12 mouse cellular contexts compared by ENCODE assay signal in the genomic region with DNA sequence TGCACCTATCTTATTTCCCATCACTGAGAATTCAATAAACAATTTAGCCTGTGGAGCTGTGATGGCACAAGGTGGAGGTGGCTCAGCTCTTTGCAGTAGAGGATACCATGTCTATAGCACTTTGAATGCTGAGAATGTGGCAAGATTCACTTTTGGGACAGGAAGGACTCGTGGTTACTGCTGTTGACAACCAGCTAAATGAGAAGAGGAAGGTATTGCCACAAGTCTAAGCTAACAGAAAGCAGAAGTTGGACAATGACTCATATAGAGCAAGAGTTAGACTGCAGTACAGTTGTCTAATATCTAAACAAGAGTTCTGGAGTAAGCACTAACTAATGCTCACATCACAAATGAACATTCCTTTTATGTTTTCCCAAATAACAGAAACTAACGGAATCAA.
DNase-seq lines count a peak whose midpoint lies in the region; ATAC-seq and TF ChIP-seq lines count a peak whose summit lies in the region.
"Had no signal": no experiment of that assay in that cellular context is flagged by ENCODE, and none has a peak within 500 bp of the region (broad histone marks: within the 10 kb centered on the region; RNA-seq: fewer than 3 reads in every experiment).

No protein-coding gene starts in this region.

- dilution Hi-C loops in CH12.LX (cut with MboI; ENCODE audit: extremely low pct_ligation_motif_present, extremely low pct_unique_long_range_greater_than_20kb, low sequenced_read_pairs), result no loop called here

- H3K79me2 ChIP-seq in CH12.LX (replicated peaks; ENCODE audit: control insufficient read depth, extremely low read depth, insufficient read depth, poor library complexity, severe bottlenecking), result peaks cover 23% of the 10 kb centered on the region

- H3K27me3 ChIP-seq in liver, embryonic 11.5 days (replicated peaks; ENCODE audit: control insufficient read depth, insufficient read depth, low read length), result no peaks in the 10 kb centered on the region
- H3K27me3 ChIP-seq in CH12.LX (replicated peaks), result no peaks in the 10 kb centered on the region
- no peaks in the 10 kb centered on the region for H3K27me3 ChIP-seq in hindbrain, embryonic 11.5 days (ENCODE audit: control insufficient read depth, insufficient read depth, low read length)

- peak; percentile 12 for TF ChIP-seq RAD21 in CH12.LX (IDR thresholded peaks at IDR 0.05; ENCODE audit: low read depth, low read length)

- no peak for DNase-seq in liver, embryonic 11.5 days (ENCODE audit: low spot score)
- DNase-seq in liver, result no peak
- DNase-seq in CH12.LX (ENCODE audit: extremely low read depth), result peak; percentile 87
- DNase-seq in naive thymus-derived CD4-positive, alpha-beta T cell, adult 2 months (ENCODE audit: low read depth), result peak; percentile 71
- DNase-seq in hindbrain, embryonic 11.5 days (ENCODE audit: low spot score), result no peak
- no peak for DNase-seq in adrenal gland, adult 2 months
- no peak for DNase-seq in thymus, postnatal 14 days
- DNase-seq: adrenal gland, adult 8-10 months; cerebellum, adult 18-20 months; heart, postnatal 4 days; kidney, adult 9 months had no signal

- no peak overlapping the region for H3K27ac ChIP-seq in liver, embryonic 11.5 days (ENCODE audit: low read depth, low read length)
- peak overlapping the region; percentile 90 for H3K27ac ChIP-seq in CH12.LX (ENCODE audit: insufficient read depth, low read depth)
- no peak overlapping the region for H3K27ac ChIP-seq in hindbrain, embryonic 11.5 days (ENCODE audit: low read depth, low read length)

- in situ Hi-C loops in CH12.LX (cut with MboI; ENCODE audit: low pct_ligation_motif_present, low pct_unique_long_range_greater_than_20kb, low sequenced_read_pairs), result loop anchor here (10.0 to 25.0 kb wide), 2 partner anchors 159 to 286 kb away; no protein-coding TSS in a partner anchor

- H3K9me3 ChIP-seq in liver, embryonic 11.5 days (ENCODE audit: control insufficient read depth, low read length), result no peaks in the 10 kb centered on the region
- no peaks in the 10 kb centered on the region for H3K9me3 ChIP-seq in CH12.LX (replicated peaks; ENCODE audit: low read length)
- no peaks in the 10 kb centered on the region for H3K9me3 ChIP-seq in hindbrain, embryonic 11.5 days (ENCODE audit: control insufficient read depth, low read length)

- H3K4me3 ChIP-seq in liver, embryonic 11.5 days (ENCODE audit: low read depth, low read length), result no peak overlapping the region
- H3K4me3 ChIP-seq in CH12.LX (replicated peaks in 1 of 3; ENCODE audit: low read depth in 2 of 3, low read length in 2 of 3, poor library complexity in 1 of 3), result no peak overlapping the region
- no peak overlapping the region for H3K4me3 ChIP-seq in hindbrain, embryonic 11.5 days (ENCODE audit: low read depth, low read length)

- no peak overlapping the region for H3K4me2 ChIP-seq in liver, embryonic 11.5 days
- H3K4me2 ChIP-seq in CH12.LX (ENCODE audit: insufficient read depth, low read depth, poor library complexity, severe bottlenecking), result peak overlapping the region; percentile 95
- H3K4me2 ChIP-seq in hindbrain, embryonic 11.5 days (replicated peaks; ENCODE audit: low read depth, low read length), result no peak overlapping the region

- no peak for TF ChIP-seq POLR2A in CH12.LX (IDR thresholded peaks at IDR 0.05; ENCODE audit: low read depth, low read length)

- H3K36me3 ChIP-seq in liver, embryonic 11.5 days (ENCODE audit: control insufficient read depth, insufficient read depth, low read length), result no peaks in the 10 kb centered on the region
- no peaks in the 10 kb centered on the region for H3K36me3 ChIP-seq in CH12.LX (replicated peaks in 1 of 2; ENCODE audit: control insufficient read depth in 1 of 2, insufficient read depth in 1 of 2, low read length in 1 of 2)
- H3K36me3 ChIP-seq in hindbrain, embryonic 11.5 days (ENCODE audit: control insufficient read depth, insufficient read depth, low read length), result no peaks in the 10 kb centered on the region

- TF ChIP-seq EP300 in CH12.LX (IDR thresholded peaks at IDR 0.05; ENCODE audit: low read length), result peak; percentile 97

- no peak for TF ChIP-seq CTCF in CH12.LX (conservative IDR thresholded peaks at IDR 0.05 in 1 of 2, IDR thresholded peaks at IDR 0.05 in 1 of 2; ENCODE audit: low read depth in 2 of 2, low read length in 2 of 2)

- 39% methylated on average over 2 of the region's 2 CpGs for WGBS in liver, embryonic 11.5 days
- 87% methylated on average over 2 of the region's 2 CpGs for WGBS in hindbrain, embryonic 11.5 days

- H3K4me1 ChIP-seq in liver, embryonic 11.5 days (replicated peaks; ENCODE audit: control insufficient read depth, insufficient read depth, low read length), result 0 out of 2 replicates have a peak, but pooled peaks cover 5% of the 10 kb centered on the region
- H3K4me1 ChIP-seq in CH12.LX (ENCODE audit: control insufficient read depth in 1 of 2, insufficient read depth in 2 of 2), result peaks cover 3 to 30% of the 10 kb centered on the region in 2 experiments; a peak in 3 of 4 replicates
- H3K4me1 ChIP-seq in hindbrain, embryonic 11.5 days (replicated peaks; ENCODE audit: control insufficient read depth, insufficient read depth, low read length), result peaks cover 6% of the 10 kb centered on the region; the same call in 1 of the 2 replicates

- H3K9ac ChIP-seq in liver, embryonic 11.5 days (ENCODE audit: low read depth, low read length), result no peak overlapping the region
- peak overlapping the region; percentile 75 for H3K9ac ChIP-seq in CH12.LX (ENCODE audit: insufficient read depth, low read depth)
- H3K9ac ChIP-seq in hindbrain, embryonic 11.5 days (ENCODE audit: low read depth, low read length), result no peak overlapping the region

- 0 out of 2 replicates have a peak, but pooled peaks have one; percentile 20 for ATAC-seq in liver, embryonic 11.5 days (replicated peaks; ENCODE audit: low FRiP score)
- peak; percentile 80 for ATAC-seq in granulocyte monocyte progenitor cell, adult 5-6 weeks (replicated peaks; ENCODE audit: poor library complexity, severe bottlenecking)
- no peak for ATAC-seq in hindbrain, embryonic 11.5 days (ENCODE audit: low FRiP score)

TF ChIP-seq in CH12.LX, 34 proteins besides CTCF, POLR2A, EP300 and RAD21:
- TF ChIP-seq JUND (conservative IDR thresholded peaks at IDR 0.05; ENCODE audit: low read depth, low read length) (peak; percentile 95), MAX (IDR thresholded peaks at IDR 0.05; ENCODE audit: low read length) (peak; percentile 89), TCF12 (IDR thresholded peaks at IDR 0.05; ENCODE audit: low read depth, low read length) (peak; percentile 80), MYC (IDR thresholded peaks at IDR 0.05; ENCODE audit: low read depth, low read length) (peak; percentile 87; the same call in 1 of the 2 replicates), ZNF384 (IDR thresholded peaks at IDR 0.05; ENCODE audit: low read depth, low read length) (no peak), MAFK (IDR thresholded peaks at IDR 0.05; ENCODE audit: insufficient replicate concordance, low read length) (peak; percentile 64; the same call in 1 of the 2 replicates), RCOR1 (conservative IDR thresholded peaks at IDR 0.05; ENCODE audit: low read depth, low read length) (peak; percentile 91), ELF1 (IDR thresholded peaks at IDR 0.05; ENCODE audit: low read depth, low read length) (peak; percentile 43; the same call in 1 of the 2 replicates), BHLHE40 (IDR thresholded peaks at IDR 0.05; ENCODE audit: low read depth, low read length) (peak; percentile 70), ZKSCAN1 (IDR thresholded peaks at IDR 0.05; ENCODE audit: borderline replicate concordance, low read depth, low read length) (no peak), IRF4 (IDR thresholded peaks at IDR 0.05; ENCODE audit: low read depth, low read length) (peak; percentile 95), CHD2 (IDR thresholded peaks at IDR 0.05; ENCODE audit: low read length) (peak; percentile 76), SMC3 (IDR thresholded peaks at IDR 0.05; ENCODE audit: low read depth, low read length) (peak; percentile 21; the same call in 1 of the 2 replicates), GABPA (IDR thresholded peaks at IDR 0.05; ENCODE audit: insufficient replicate concordance, low read depth, low read length) (no peak), JUN (IDR thresholded peaks at IDR 0.05; ENCODE audit: insufficient read depth, low read depth, low read length) (peak; percentile 89), SIN3A (IDR thresholded peaks at IDR 0.05; ENCODE audit: low read length) (peak; percentile 94), TBP (conservative IDR thresholded peaks at IDR 0.05; ENCODE audit: low read depth, low read length) (peak; percentile 65; the same call in 1 of the 2 replicates), NELFE (IDR thresholded peaks at IDR 0.05; ENCODE audit: low read depth, low read length) (no peak), MEF2A (IDR thresholded peaks at IDR 0.05; ENCODE audit: borderline replicate concordance, low read depth, low read length) (peak; percentile 88), ETS1 (conservative IDR thresholded peaks at IDR 0.05; ENCODE audit: low read depth, low read length) (peak; percentile 86), MAZ (IDR thresholded peaks at IDR 0.05; ENCODE audit: low read depth, low read length) (0 out of 2 replicates have a peak, but pooled peaks have one; percentile 49), ZC3H11A (IDR thresholded peaks at IDR 0.05; ENCODE audit: low read depth, low read length) (no peak), CHD1 (IDR thresholded peaks at IDR 0.05; ENCODE audit: low read depth, low read length) (0 out of 2 replicates have a peak, but pooled peaks have one; percentile 51), MXI1 (IDR thresholded peaks at IDR 0.05; ENCODE audit: low read depth, low read length) (peak; percentile 84), HCFC1 (IDR thresholded peaks at IDR 0.05; ENCODE audit: low read depth, low read length) (peak; percentile 45)

Comparison
In these comparisons a context has a peak if more than half of its experiments do, and no peak if none do; other contexts are left out.
1. DNase-seq: peak in CH12.LX (single experiment) and naive thymus-derived CD4-positive, alpha-beta T cell, adult 2 months (single experiment); none in liver, embryonic 11.5 days (single experiment), liver (single experiment), hindbrain, embryonic 11.5 days (single experiment), adrenal gland, adult 2 months (single experiment) and thymus, postnatal 14 days (single experiment).